Mouse (Mus musculus): ENCODE data around the gene Ddi2.
"Not testable (repeated sequence)": the region's sequence is repeated elsewhere in the genome, so short reads cannot be mapped to it uniquely, and the experiment has no call there.

The Ddi2 gene

DNA sequence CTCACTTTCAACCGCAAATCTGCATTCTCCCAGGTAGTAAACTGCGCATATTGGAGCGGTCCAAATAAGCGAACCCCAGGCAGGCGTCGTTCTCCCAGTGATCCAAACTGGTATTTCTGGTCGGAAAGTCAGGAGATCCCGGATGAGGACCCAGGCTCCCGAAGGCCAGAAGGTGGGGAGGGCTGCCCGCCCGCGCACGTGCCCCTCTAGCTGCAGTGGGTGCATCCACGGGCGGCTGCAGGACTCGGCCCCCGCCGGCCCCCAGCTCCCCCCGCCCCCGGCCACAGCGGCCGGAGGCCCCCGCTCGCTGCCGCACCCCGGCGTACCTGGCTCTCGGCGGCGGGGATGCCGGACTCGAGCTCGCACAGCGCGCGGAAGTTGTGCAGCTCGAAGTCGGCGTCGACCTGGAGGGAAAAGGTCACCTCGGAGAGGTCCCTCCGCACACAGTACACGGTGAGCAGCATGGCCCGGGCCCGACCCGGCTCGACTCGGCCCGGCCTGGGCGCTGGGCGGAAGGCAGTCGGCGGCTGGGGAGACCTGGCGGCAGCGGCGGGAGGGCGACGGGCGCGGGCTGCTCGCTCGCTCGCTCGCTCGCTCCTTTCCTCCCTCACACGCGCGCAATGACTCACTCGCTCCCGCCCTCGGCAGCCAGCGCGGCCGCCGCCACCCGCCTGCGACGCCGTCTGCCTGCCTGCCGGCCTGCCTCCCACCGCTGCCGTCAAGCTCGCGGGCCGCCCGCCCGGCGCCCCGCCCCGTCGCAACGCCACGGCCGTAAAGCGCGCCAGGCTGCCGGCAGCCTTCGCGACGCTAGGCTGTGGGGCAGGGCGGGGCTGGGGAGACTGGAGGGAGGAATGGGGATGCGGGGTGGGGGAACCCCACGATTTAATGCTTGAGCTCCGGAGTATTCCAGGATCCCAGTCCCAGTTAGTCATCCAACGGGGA is at the start of gene Ddi2:
Gene Ddi2, minus strand, starts transcription at position 689 of the 942 bp plus-strand sequence.
- Histone ChIP-seq H3K9me3 (ENCODE audit: low read length) (no peaks in the 10 kb centered on the region), H3K27me3 (ENCODE audit: insufficient read depth, low read length) (peaks cover 4% of the 10 kb centered on the region; the same call in 1 of the 2 replicates), H3K4me1 (replicated peaks; ENCODE audit: low read depth, low read length) (peaks cover 60% of the 10 kb centered on the region), H3K36me3 (ENCODE audit: insufficient read depth, low read length) (peaks cover 30% of the 10 kb centered on the region), H3K4me3 (replicated peaks; ENCODE audit: low read length) (peak within 1 kb of the TSS; percentile 94)
- no peak for TF ChIP-seq CTCF (conservative IDR thresholded peaks at IDR 0.05; ENCODE audit: low read length)
- no peak for TF ChIP-seq POU5F1 (IDR thresholded peaks at IDR 0.05; ENCODE audit: borderline replicate concordance, low read length)
- TF ChIP-seq NANOG (IDR thresholded peaks at IDR 0.05; ENCODE audit: borderline replicate concordance, low read length), result no peak

DNA sequence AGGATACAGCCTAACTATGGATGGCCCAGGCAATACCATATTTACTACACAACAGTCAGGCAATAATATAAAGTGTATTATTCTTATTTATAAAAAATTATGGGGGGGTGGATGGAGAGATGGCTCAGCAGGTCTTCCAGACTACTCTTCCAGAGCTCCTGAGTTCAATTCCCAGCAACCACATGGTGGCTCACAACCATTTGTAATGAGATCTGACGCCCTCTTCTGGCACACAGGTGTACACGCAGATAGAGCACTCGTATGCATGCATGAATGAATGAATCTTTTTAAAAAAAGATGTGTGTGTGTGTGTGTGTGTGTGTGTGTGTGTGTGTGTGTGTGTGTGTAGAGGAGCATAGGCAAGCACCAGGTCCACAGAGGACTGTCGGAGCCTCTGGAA is 49.8 kb upstream of the Ddi2 start:
- not testable (repeated sequence) for H3K27me3 ChIP-seq (ENCODE audit: insufficient read depth, low read length); H3K9me3 ChIP-seq (ENCODE audit: low read length); H3K4me3 ChIP-seq (replicated peaks; ENCODE audit: low read length)
- Histone ChIP-seq H3K4me1 (replicated peaks; ENCODE audit: low read depth, low read length) (peaks cover 13% of the 10 kb centered on the region), H3K36me3 (ENCODE audit: insufficient read depth, low read length) (peaks cover 86% of the 10 kb centered on the region)
- TF ChIP-seq CTCF (conservative IDR thresholded peaks at IDR 0.05; ENCODE audit: low read length), result peak; percentile 34

DNA sequence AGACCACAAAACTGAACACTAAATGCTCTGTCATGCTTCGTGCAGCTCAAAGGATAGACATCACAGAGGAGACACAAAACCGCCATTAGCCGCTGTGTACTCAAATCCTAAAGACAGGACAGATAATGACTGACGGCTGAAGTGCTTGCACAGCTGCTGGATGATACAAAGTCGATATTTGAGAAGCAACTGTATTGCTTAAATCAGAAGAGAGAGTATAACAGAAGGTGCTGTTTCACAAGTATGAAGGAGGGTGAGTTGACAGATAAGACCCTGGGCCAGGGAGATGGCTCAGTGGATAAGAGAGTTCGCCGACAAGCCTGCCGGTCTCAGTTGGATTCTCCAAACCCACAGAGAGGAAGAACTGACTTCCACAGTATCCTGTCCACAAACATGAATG is 48.6 kb upstream of the Ddi2 start:
- H3K9me3 ChIP-seq (ENCODE audit: low read length), result no peaks in the 10 kb centered on the region
- peaks cover 25% of the 10 kb centered on the region for H3K4me1 ChIP-seq (replicated peaks; ENCODE audit: low read depth, low read length)
- TF ChIP-seq CTCF (conservative IDR thresholded peaks at IDR 0.05; ENCODE audit: low read length) (no peak), POU5F1 (IDR thresholded peaks at IDR 0.05; ENCODE audit: borderline replicate concordance, low read length) (no peak), NANOG (IDR thresholded peaks at IDR 0.05; ENCODE audit: borderline replicate concordance, low read length) (no peak)
- H3K4me3 ChIP-seq (replicated peaks; ENCODE audit: low read length), result no peak overlapping the region
- H3K27me3 ChIP-seq (ENCODE audit: insufficient read depth, low read length), result no peaks in the 10 kb centered on the region
- H3K36me3 ChIP-seq (ENCODE audit: insufficient read depth, low read length), result peaks cover 87% of the 10 kb centered on the region

DNA sequence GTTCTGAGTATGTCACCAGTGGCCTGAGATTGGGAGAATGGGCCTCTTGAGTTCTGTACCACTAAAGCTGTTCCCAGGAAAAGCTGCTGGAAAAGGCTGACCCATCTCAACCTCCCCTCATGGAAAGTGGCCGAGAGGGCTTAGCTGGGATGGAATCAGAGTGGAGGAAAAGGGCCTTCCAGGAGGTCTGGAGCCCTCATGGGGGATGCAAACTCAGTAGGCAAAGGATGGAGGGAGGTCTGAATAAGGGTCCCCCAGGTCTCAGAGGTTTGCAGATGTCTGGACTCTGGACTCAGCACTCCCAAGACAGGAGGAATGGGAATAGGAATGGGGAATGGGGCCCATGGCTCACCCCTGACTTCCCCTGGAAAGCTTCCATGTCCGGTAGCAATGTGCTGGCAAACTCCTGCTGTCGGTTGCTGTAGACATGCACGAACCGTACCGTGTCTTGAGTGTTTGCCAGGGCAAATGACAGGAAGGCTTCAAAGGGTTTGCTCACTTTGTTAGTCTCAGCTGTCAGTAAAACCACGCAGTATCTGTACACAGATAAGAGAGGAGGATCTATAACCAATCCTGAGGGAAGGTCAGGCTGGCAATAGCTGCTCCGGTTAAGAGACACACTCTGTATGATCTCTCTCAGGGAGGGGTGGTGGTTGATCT is 46.4 kb upstream of the Ddi2 start:
- peaks cover 34% of the 10 kb centered on the region for H3K4me1 ChIP-seq (replicated peaks; ENCODE audit: low read depth, low read length)
- peaks cover 83% of the 10 kb centered on the region for H3K36me3 ChIP-seq (ENCODE audit: insufficient read depth, low read length)
- H3K4me3 ChIP-seq (replicated peaks; ENCODE audit: low read length), result no peak overlapping the region
- no peaks in the 10 kb centered on the region for H3K27me3 ChIP-seq (ENCODE audit: insufficient read depth, low read length)
- TF ChIP-seq CTCF (conservative IDR thresholded peaks at IDR 0.05; ENCODE audit: low read length), result no peak
- no peak for TF ChIP-seq NANOG (IDR thresholded peaks at IDR 0.05; ENCODE audit: borderline replicate concordance, low read length)
- no peak for TF ChIP-seq POU5F1 (IDR thresholded peaks at IDR 0.05; ENCODE audit: borderline replicate concordance, low read length)
- no peaks in the 10 kb centered on the region for H3K9me3 ChIP-seq (ENCODE audit: low read length)

DNA sequence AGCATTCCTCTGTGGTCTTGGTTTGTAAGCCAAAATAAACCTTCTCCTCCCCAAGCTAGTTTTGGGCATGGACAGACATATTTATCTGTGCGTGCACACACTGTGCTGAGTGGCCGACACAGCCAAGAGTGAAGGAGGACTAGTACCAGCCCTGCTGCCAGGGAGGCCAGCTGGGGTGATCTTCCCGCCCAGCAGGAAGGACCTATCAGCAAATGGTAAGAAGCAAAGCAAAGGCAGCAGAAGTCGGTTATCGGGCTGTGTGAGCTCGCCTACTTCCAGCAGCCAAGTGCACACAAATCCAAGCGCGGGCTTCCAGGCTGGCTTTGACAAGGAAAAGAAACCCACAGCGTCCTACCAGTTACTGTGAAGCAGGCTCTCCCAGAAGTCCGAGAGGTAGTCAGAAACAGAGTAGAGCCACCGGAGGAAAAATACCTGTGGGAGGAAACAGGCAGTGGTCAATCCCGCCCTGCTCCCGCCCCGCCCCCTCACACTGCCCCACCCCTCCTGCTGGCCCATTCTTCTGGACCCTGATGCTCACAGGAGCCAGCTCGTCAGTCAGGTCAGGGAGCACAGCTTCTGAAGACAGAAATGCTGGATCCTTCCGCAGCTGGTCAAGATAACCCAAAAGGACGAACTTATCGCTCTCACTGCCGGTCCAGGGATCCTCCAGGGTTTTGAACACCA is 44.3 kb upstream of the Ddi2 start:
- Histone ChIP-seq H3K4me3 (replicated peaks; ENCODE audit: low read length) (peak overlapping the region; percentile 42), H3K36me3 (ENCODE audit: insufficient read depth, low read length) (peaks cover 88% of the 10 kb centered on the region), H3K4me1 (replicated peaks; ENCODE audit: low read depth, low read length) (peaks cover 27% of the 10 kb centered on the region), H3K27me3 (ENCODE audit: insufficient read depth, low read length) (no peaks in the 10 kb centered on the region), H3K9me3 (ENCODE audit: low read length) (no peaks in the 10 kb centered on the region)
- TF ChIP-seq POU5F1 (IDR thresholded peaks at IDR 0.05; ENCODE audit: borderline replicate concordance, low read length), result no peak
- no peak for TF ChIP-seq CTCF (conservative IDR thresholded peaks at IDR 0.05; ENCODE audit: low read length)
- TF ChIP-seq NANOG (IDR thresholded peaks at IDR 0.05; ENCODE audit: borderline replicate concordance, low read length), result no peak

DNA sequence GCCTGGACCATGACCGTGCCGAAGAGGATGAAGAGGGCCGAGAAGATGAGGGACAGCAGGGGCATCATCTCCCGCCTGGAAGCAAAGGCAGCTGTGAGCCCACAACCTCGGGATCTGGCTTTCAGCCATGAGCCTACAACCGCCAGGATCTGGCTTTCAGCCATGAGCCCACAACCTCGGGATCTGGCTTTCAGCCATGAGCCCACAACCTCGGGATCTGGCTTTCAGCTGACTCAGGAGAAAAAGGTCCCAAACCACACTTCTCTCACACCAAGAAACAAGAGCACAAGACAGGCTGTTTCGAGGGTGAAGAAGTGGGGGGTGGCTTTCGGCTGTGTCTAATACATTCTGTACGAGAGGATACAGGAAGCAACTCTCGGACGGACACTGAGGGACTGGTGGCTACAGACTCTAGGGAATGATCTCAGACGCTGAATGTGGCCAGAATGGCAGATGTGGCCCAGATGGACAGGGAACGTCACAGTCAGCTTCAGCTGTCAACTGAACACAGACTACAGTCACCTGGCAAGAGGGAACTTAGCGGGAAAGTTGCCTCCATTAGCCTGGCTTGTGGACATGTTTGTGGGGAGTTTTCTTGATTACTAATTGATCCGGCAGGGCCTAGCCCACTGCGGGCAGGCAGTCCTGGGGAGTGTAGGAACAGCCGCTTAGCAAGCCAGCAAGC is 43.6 kb upstream of the Ddi2 start:
- TF ChIP-seq NANOG (IDR thresholded peaks at IDR 0.05; ENCODE audit: borderline replicate concordance, low read length) (no peak), POU5F1 (IDR thresholded peaks at IDR 0.05; ENCODE audit: borderline replicate concordance, low read length) (no peak), CTCF (conservative IDR thresholded peaks at IDR 0.05; ENCODE audit: low read length) (no peak)
- Histone ChIP-seq H3K4me3 (replicated peaks; ENCODE audit: low read length) (peak overlapping the region; percentile 42), H3K4me1 (replicated peaks; ENCODE audit: low read depth, low read length) (peaks cover 27% of the 10 kb centered on the region), H3K27me3 (ENCODE audit: insufficient read depth, low read length) (no peaks in the 10 kb centered on the region), H3K9me3 (ENCODE audit: low read length) (no peaks in the 10 kb centered on the region), H3K36me3 (ENCODE audit: insufficient read depth, low read length) (peaks cover 88% of the 10 kb centered on the region)

DNA sequence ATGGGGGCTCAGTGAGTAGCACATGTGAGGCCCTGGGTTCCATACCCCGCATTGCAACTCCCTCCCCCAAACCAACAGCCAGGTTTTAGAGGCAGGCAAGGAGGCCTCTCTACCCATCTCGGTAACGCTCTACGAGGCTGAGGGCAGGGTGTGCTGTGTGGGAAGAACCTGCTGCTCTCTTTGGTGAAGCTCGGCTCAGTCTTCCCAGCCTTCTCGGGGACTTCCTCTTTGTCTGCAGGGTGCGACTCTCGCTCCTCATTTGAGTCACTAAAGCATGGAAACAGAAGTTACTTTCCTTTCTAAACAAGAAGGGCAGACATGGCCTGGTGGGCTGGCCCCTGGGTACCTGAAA is 43.1 kb upstream of the Ddi2 start:
- Histone ChIP-seq H3K27me3 (ENCODE audit: insufficient read depth, low read length) (no peaks in the 10 kb centered on the region), H3K9me3 (ENCODE audit: low read length) (no peaks in the 10 kb centered on the region), H3K36me3 (ENCODE audit: insufficient read depth, low read length) (peaks cover 88% of the 10 kb centered on the region), H3K4me3 (replicated peaks; ENCODE audit: low read length) (no peak overlapping the region), H3K4me1 (replicated peaks; ENCODE audit: low read depth, low read length) (peaks cover 27% of the 10 kb centered on the region)
- TF ChIP-seq CTCF (conservative IDR thresholded peaks at IDR 0.05; ENCODE audit: low read length) (no peak), NANOG (IDR thresholded peaks at IDR 0.05; ENCODE audit: borderline replicate concordance, low read length) (no peak), POU5F1 (IDR thresholded peaks at IDR 0.05; ENCODE audit: borderline replicate concordance, low read length) (no peak)

DNA sequence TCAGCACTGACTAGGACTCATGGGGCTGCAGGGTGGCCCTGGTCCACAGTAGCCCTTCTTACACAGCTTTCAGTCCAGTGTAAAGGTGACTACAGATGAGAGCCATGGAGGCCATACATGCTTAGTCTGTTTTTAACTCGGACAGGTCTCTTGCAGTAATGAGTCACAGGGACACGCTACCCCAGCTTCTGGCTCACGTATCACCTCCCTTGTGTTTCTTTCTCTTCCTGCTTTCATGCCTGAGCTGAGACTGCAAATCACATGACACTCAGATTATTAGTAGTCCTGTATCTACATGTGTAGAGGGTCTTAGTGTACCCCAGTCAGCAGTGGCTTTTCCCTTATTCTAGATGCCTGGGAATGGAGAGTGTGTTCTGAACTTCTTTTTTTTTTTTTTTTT is 41.8 kb upstream of the Ddi2 start:
- no peak overlapping the region for H3K4me3 ChIP-seq (replicated peaks; ENCODE audit: low read length)
- TF ChIP-seq POU5F1 (IDR thresholded peaks at IDR 0.05; ENCODE audit: borderline replicate concordance, low read length) (no peak), NANOG (IDR thresholded peaks at IDR 0.05; ENCODE audit: borderline replicate concordance, low read length) (no peak), CTCF (conservative IDR thresholded peaks at IDR 0.05; ENCODE audit: low read length) (no peak)
- peaks cover 36% of the 10 kb centered on the region for H3K4me1 ChIP-seq (replicated peaks; ENCODE audit: low read depth, low read length)
- no peaks in the 10 kb centered on the region for H3K27me3 ChIP-seq (ENCODE audit: insufficient read depth, low read length)
- H3K36me3 ChIP-seq (ENCODE audit: insufficient read depth, low read length), result peaks cover 78% of the 10 kb centered on the region
- no peaks in the 10 kb centered on the region for H3K9me3 ChIP-seq (ENCODE audit: low read length)

Data from E14TG2a.4 (cell line).